Mouse (Mus musculus): Measurements from ENCODE around the gene Fiz1. TPM values are rescaled to one million over a fixed set of nuclear protein-coding genes. Genes with fewer than 3 reads are reported as not detected.

Fiz1 gene
- 46.5 and 48.6 TPM in 2 replicates for polyA plus RNA-seq (2014; fragmentation: Nextera tagmentation; extraction: Ambion mirVana)

DNA sequence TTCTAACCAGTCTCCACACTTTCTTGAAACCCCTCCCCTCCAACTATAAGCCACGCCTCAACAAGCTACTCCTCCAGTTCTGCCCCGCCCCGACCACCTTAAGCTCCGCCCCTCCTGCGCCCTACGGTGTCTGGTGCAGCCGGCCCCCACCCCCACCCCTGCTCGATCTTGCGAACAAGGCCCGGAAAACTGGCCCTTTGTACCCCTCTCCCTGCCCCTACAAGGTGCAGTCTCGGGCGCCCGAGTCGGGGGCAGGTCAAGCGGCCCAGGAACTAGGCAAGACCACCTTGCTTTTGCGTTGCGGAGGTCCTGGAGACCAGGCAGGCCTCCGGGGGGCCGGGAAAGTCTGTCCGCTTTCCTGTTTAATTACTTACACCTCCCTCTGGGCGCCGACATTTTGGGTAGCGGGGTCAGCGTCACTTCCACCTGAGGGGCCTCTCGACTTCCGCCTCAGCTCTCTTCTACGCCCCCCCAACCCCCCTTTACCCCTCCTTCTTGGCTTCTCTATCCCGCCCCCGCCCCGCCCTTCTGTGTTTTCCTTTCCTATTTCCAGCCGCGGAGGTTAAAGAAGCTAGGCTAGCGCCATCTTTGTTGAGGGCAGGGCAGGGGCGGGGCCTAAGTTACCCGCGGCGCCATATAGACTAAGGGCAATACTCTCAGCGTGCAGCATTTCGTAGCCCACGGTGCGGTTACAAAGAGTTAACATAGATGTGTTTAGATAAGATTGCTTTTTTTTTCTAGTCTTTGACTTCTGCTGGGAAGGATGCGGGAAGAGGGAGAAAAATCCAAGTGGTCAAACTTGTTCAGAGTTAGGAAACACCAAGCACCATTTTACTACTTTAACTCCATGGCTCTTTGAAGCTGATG is at the start of gene Fiz1, which contains the start of gene Zfp524:
Fiz1 (minus strand) TSS at position 447 of the 867 bp plus-strand sequence.
Zfp524 (plus strand) TSS at position 165 of the 867 bp plus-strand sequence.
- H3K36me3 ChIP-seq (ENCODE audit: control insufficient read depth, insufficient read depth, low read length): peaks cover 36% of the 10 kb centered on the region
- peak; percentile 84 for ATAC-seq (ENCODE audit: low FRiP score, low TSS enrichment)
- H3K4me1 ChIP-seq (ENCODE audit: control insufficient read depth, insufficient read depth, low read length): peaks cover 3% of the 10 kb centered on the region; the same call in 1 of the 2 replicates
- no peaks in the 10 kb centered on the region for H3K27me3 ChIP-seq (ENCODE audit: control insufficient read depth, insufficient read depth, low read length)
- H3K4me2 ChIP-seq (replicated peaks; ENCODE audit: low read depth, low read length): peak within 1 kb of the TSS; percentile 52
- H3K27ac ChIP-seq (ENCODE audit: low read depth, low read length): peak within 1 kb of the TSS; percentile 99
- peak within 1 kb of the TSS; percentile 79 for H3K4me3 ChIP-seq (ENCODE audit: low read length)
- peak within 1 kb of the TSS; percentile 88 for H3K9ac ChIP-seq (ENCODE audit: low read depth, low read length)
- no peaks in the 10 kb centered on the region for H3K9me3 ChIP-seq (ENCODE audit: control insufficient read depth, low read length)
- under 1% methylated on average over 42 of the region's 42 CpGs for WGBS

DNA sequence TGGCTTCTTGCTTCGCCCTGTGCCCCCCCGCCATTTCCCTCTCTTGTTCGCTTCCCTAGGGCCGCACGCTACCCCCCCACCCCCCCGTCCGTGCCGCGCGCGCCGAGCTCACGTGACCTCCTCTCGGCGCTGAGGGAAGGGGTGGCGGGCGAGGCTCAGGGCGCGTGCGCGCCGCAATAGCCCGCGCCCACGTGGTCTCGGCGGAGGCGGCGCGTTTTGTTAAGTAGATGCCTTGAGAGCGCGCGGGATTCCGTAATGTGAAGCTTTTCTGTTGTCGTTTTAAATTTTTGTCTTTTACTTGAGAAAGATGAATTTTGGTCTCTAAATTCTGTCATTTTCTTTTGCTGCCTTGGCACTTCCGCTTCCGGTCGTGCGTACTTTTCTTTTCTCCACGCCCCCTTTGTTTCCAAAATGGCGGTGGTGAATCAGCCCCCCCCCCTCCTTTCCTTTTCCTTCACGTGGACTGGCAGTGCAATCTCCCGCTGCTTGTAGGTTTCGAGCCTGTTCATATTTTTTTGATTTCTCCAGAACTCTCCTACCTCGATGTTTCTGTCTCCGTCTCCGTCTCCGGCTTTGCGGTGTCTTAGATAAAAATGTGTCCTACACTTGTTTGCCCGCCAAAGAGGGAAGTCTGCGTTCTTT is 48.0 kb upstream of the Fiz1 start:
- Histone ChIP-seq H3K27me3 (ENCODE audit: control insufficient read depth, insufficient read depth, low read length) (no peaks in the 10 kb centered on the region), H3K9me3 (ENCODE audit: control insufficient read depth, low read length) (no peaks in the 10 kb centered on the region), H3K4me2 (replicated peaks; ENCODE audit: low read depth, low read length) (peak overlapping the region; percentile 73), H3K4me1 (ENCODE audit: control insufficient read depth, insufficient read depth, low read length) (peaks cover 22% of the 10 kb centered on the region), H3K36me3 (ENCODE audit: control insufficient read depth, insufficient read depth, low read length) (peaks cover 20% of the 10 kb centered on the region), H3K27ac (ENCODE audit: low read depth, low read length) (peak overlapping the region; percentile 99), H3K9ac (ENCODE audit: low read depth, low read length) (peak overlapping the region; percentile 89), H3K4me3 (ENCODE audit: low read length) (peak overlapping the region; percentile 82)
- under 1% methylated on average over 51 of the region's 51 CpGs for WGBS
- peak; percentile 44 for ATAC-seq (ENCODE audit: low FRiP score, low TSS enrichment)

DNA sequence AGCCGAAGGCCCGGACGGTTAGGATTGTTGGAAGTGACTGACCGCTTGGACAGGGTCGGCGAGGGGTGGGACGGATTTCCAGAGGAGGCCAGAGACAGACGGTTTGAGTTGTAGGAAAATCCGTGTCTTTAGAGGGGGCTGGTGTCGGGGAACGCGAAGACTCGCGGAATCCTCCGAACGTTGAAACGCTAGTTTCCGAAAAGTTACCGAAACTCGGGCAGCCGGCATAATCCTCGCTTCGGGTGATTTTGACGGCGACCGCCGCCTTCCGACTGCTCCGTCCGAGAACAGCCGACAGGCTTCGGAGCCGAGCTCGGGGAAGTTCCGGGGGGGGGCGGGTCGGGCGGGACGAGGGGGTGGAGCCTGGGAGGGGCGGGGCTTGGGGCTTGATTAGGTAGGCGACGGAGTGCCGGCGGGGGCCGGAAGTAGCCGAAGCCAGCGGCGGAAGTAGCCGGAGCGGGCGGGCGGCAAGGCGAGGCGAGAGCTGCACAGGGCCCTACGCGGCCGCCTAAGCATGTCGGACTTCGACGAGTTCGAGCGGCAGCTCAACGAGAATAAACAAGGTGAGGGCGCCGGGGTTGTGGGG is 47.4 kb upstream of the Fiz1 start, which contains the start of gene U2af2:
U2af2 (plus strand) TSS at position 370 of the 586 bp plus-strand sequence.
- Histone ChIP-seq H3K27me3 (ENCODE audit: control insufficient read depth, insufficient read depth, low read length) (0 out of 2 replicates have a peak, but pooled peaks cover 2% of the 10 kb centered on the region), H3K4me1 (ENCODE audit: control insufficient read depth, insufficient read depth, low read length) (peaks cover 22% of the 10 kb centered on the region), H3K36me3 (ENCODE audit: control insufficient read depth, insufficient read depth, low read length) (peaks cover 14% of the 10 kb centered on the region), H3K9ac (ENCODE audit: low read depth, low read length) (peak within 1 kb of the TSS; percentile 89), H3K4me2 (replicated peaks; ENCODE audit: low read depth, low read length) (peak within 1 kb of the TSS; percentile 73), H3K27ac (ENCODE audit: low read depth, low read length) (peak within 1 kb of the TSS; percentile 99), H3K4me3 (ENCODE audit: low read length) (peak within 1 kb of the TSS; percentile 82), H3K9me3 (ENCODE audit: control insufficient read depth, low read length) (no peaks in the 10 kb centered on the region)
- WGBS: under 1% methylated on average over 59 of the region's 65 CpGs
- peak; percentile 80 for ATAC-seq (ENCODE audit: low FRiP score, low TSS enrichment)

DNA sequence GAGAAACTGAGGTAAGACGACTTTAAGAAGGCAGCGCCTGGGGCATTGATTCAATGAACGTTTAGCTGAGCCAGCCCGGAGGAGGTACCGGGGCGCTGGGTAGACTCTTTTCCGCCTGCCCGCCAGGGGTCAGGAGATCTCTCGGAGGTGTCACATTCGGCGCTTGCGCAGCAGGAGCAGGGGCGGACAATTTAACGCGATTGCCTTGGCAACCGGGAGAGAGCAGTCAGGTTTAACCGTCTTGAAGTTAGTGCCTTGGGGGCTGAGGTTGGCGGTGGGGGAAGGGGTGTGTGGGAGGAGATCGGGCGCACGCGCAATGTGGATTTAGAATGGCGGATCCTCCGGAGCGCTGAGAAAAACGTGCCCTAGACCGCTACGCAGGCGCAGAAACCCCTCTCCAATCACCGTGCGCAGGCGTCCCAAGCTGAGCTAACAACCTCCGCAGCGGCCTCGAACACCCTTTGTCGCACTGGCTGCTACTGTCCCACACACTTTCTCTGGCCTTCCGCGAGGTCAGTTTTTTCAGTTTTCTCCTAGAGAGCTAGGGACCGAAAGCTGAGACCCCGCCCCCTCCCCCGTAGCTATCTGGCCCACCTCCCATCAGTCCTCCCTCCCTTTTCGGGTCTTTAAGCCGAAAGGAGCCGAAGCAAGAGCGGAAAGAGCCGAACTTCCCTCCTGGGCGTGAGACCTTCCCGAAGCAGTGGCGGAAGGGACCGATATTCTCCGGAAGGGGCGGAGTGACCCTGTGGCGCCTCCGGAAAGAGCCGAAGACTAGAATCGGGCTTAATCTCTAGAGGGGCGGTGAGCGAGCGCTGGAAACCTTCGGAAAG is 46.7 kb upstream of the Fiz1 start:
- Histone ChIP-seq H3K4me3 (ENCODE audit: low read length) (peak overlapping the region; percentile 82), H3K4me2 (replicated peaks; ENCODE audit: low read depth, low read length) (peak overlapping the region; percentile 73), H3K27me3 (ENCODE audit: control insufficient read depth, insufficient read depth, low read length) (peaks cover 6% of the 10 kb centered on the region; the same call in 1 of the 2 replicates), H3K36me3 (ENCODE audit: control insufficient read depth, insufficient read depth, low read length) (peaks cover 8% of the 10 kb centered on the region; the same call in 1 of the 2 replicates), H3K27ac (ENCODE audit: low read depth, low read length) (peak overlapping the region; percentile 99), H3K9ac (ENCODE audit: low read depth, low read length) (peak overlapping the region; percentile 89), H3K9me3 (ENCODE audit: control insufficient read depth, low read length) (no peaks in the 10 kb centered on the region), H3K4me1 (ENCODE audit: control insufficient read depth, insufficient read depth, low read length) (peaks cover 22% of the 10 kb centered on the region)
- ATAC-seq (ENCODE audit: low FRiP score, low TSS enrichment): peak; percentile 88
- WGBS: under 1% methylated on average over 60 of the region's 60 CpGs

DNA sequence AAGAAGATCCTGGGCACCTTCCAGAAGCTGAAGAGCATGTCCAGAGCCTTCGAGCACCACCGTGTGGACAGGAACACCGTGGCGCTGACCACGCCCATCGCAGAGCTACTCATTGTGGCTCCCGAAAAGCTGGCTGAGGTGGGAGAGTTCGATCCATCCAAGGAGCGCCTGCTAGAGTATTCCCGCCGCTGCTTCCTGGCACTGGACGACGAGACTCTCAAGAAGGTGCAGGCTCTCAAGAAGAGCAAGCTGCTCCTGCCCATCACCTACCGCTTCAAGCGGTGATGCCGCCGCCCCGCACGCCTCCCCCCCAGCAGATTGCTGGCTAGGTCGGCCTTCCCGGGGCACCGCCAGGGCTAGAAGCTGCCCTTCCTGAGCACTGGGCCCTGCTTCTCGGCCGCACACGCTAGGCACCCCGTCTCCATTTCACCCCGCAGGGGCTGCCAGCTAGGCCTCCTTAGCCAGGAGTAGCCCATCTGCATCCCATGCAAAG is 45.8 kb upstream of the Fiz1 start:
- Histone ChIP-seq H3K4me3 (ENCODE audit: low read length) (peak overlapping the region; percentile 82), H3K4me1 (ENCODE audit: control insufficient read depth, insufficient read depth, low read length) (peaks cover 18% of the 10 kb centered on the region), H3K27me3 (ENCODE audit: control insufficient read depth, insufficient read depth, low read length) (peaks cover 12% of the 10 kb centered on the region; the same call in 1 of the 2 replicates), H3K36me3 (ENCODE audit: control insufficient read depth, insufficient read depth, low read length) (no peaks in the 10 kb centered on the region), H3K27ac (ENCODE audit: low read depth, low read length) (peak overlapping the region; percentile 99), H3K9me3 (ENCODE audit: control insufficient read depth, low read length) (no peaks in the 10 kb centered on the region), H3K9ac (ENCODE audit: low read depth, low read length) (peak overlapping the region; percentile 89), H3K4me2 (replicated peaks; ENCODE audit: low read depth, low read length) (peak overlapping the region; percentile 73)
- peak; percentile 8; the same call in 1 of the 2 replicates for ATAC-seq (ENCODE audit: low FRiP score, low TSS enrichment)
- WGBS: 3% methylated on average over 27 of the region's 27 CpGs

DNA sequence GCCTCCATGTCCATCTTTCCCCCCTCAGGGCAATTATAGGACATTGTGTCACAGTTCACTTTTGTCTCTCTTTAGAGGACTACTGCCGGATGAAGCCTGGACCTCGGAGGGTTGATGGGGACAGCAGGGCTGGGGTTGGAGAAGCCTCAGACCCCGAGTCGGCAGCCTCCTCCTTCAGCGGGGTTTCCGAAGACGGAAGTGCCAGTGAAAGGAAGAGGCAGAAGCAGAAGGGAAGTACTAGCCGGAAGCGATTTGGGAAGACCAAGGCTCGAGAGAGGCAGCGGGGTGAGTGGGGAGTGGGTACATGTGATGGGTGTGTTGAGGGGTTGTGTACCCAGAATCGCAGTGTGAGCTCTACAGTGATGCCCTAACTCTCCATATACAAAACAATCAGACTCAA is 44.9 kb upstream of the Fiz1 start:
- H3K36me3 ChIP-seq (ENCODE audit: control insufficient read depth, insufficient read depth, low read length): no peaks in the 10 kb centered on the region
- no peak for ATAC-seq (ENCODE audit: low FRiP score, low TSS enrichment)
- H3K9me3 ChIP-seq (ENCODE audit: control insufficient read depth, low read length): no peaks in the 10 kb centered on the region
- WGBS: 91% methylated on average over 12 of the region's 12 CpGs
- H3K27ac ChIP-seq (ENCODE audit: low read depth, low read length): no peak overlapping the region
- no peak overlapping the region for H3K4me3 ChIP-seq (ENCODE audit: low read length)
- peaks cover 19% of the 10 kb centered on the region for H3K4me1 ChIP-seq (ENCODE audit: control insufficient read depth, insufficient read depth, low read length)
- H3K4me2 ChIP-seq (replicated peaks; ENCODE audit: low read depth, low read length): no peak overlapping the region
- H3K9ac ChIP-seq (ENCODE audit: low read depth, low read length): no peak overlapping the region
- H3K27me3 ChIP-seq (ENCODE audit: control insufficient read depth, insufficient read depth, low read length): peaks cover 20% of the 10 kb centered on the region

- Histone ChIP-seq H3K4me1 (ENCODE audit: control insufficient read depth, insufficient read depth, low read length) (peaks cover 20% of the 10 kb centered on the region; the same call in 1 of the 2 replicates), H3K9me3 (ENCODE audit: control insufficient read depth, low read length) (no peaks in the 10 kb centered on the region), H3K4me2 (replicated peaks; ENCODE audit: low read depth, low read length) (no peak overlapping the region), H3K9ac (ENCODE audit: low read depth, low read length) (no peak overlapping the region), H3K4me3 (ENCODE audit: low read length) (no peak overlapping the region), H3K27ac (ENCODE audit: low read depth, low read length) (no peak overlapping the region), H3K27me3 (ENCODE audit: control insufficient read depth, insufficient read depth, low read length) (peaks cover 28% of the 10 kb centered on the region), H3K36me3 (ENCODE audit: control insufficient read depth, insufficient read depth, low read length) (no peaks in the 10 kb centered on the region)
- 95% methylated on average over 1 of the region's 1 CpGs for WGBS
- ATAC-seq (ENCODE audit: low FRiP score, low TSS enrichment): no peak
Measured at GRCm38 (mm10) chr7:5058631-5059030, 44.1 kb upstream of the Fiz1 start.

DNA sequence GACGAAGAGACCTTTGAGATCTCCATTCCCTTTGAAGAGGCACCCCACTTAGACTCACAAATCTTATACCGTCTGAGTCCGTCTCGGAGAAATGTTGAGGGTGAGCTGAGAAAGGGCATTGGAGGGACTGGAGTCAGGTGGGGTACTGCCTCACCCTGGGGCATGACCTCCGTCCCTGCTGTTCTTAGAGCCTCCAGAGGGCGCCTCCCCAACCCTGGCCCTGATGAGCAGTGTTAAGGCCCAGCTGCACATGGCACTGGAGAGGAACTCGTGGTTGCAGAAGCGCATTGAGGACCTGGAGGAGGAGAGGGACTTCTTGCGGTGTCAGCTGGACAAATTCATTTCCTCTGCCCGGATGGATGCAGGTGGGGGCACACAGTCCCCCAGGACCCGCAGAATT is 43.3 kb upstream of the Fiz1 start:
- H3K4me3 ChIP-seq (ENCODE audit: low read length): no peak overlapping the region; the same call in 1 of the 2 replicates
- ATAC-seq (ENCODE audit: low FRiP score, low TSS enrichment): no peak
- peaks cover 35% of the 10 kb centered on the region for H3K27me3 ChIP-seq (ENCODE audit: control insufficient read depth, insufficient read depth, low read length)
- no peak overlapping the region for H3K27ac ChIP-seq (ENCODE audit: low read depth, low read length)
- no peaks in the 10 kb centered on the region for H3K9me3 ChIP-seq (ENCODE audit: control insufficient read depth, low read length)
- no peaks in the 10 kb centered on the region for H3K36me3 ChIP-seq (ENCODE audit: control insufficient read depth, insufficient read depth, low read length)
- WGBS: 33% methylated on average over 11 of the region's 11 CpGs
- peaks cover 24% of the 10 kb centered on the region for H3K4me1 ChIP-seq (ENCODE audit: control insufficient read depth, insufficient read depth, low read length)
- H3K9ac ChIP-seq (ENCODE audit: low read depth, low read length): peak overlapping the region; percentile 75; the same call in 1 of the 2 replicates
- H3K4me2 ChIP-seq (replicated peaks; ENCODE audit: low read depth, low read length): peak overlapping the region; percentile 90
